Mouse (Mus musculus): ENCODE measurements at regions not wholly inside any gene's neighbourhood (a gene's known extent, or its start where the extent isn't known, plus 50 kb on each side); places are given as distances from the start of the nearest gene placed in this dataset.

DNA sequence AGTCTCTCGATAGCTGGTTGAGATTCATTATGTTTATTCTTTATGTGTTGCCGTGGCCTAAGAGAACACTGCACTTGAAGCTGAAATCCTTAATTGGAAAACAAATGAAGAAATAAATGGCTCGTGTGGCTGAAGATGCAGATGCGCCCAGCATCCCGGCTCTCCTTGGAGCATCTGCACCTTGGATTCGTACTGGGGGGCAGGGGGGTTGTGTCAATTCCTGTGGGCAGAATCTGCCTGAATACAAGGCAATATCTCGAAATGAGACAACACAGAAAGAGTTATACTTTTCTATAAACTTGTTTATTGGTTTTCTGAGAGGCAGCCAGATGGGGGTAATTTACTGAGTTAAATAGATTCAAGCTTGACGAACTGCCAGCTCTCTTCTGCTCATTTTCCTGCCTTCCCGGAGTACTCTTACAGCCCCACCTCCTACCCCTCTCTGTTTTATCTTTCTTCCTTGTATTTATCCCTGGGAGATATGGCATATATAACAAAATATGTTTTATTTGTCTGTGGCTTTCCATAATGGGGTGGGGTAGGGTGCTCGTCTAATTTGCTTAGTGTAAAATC lies 229.1 kb downstream of the Pmp22 start:
- H3K4me3 ChIP-seq (ENCODE audit: insufficient read depth, low read depth, low read length) = no peak overlapping the region
- 41% methylated on average over 10 of the region's 10 CpGs for WGBS
- TF ChIP-seq POLR2A (IDR thresholded peaks at IDR 0.05; ENCODE audit: insufficient read depth, low read depth, low read length) (no peak), CTCF (IDR thresholded peaks at IDR 0.05; ENCODE audit: insufficient read depth, low read depth, low read length) (no peak)
- no peak overlapping the region for H3K27ac ChIP-seq (ENCODE audit: insufficient read depth, low read depth, low read length)
- H3K4me1 ChIP-seq (ENCODE audit: control insufficient read depth, insufficient read depth, low read length) = no peaks in the 10 kb centered on the region

DNA sequence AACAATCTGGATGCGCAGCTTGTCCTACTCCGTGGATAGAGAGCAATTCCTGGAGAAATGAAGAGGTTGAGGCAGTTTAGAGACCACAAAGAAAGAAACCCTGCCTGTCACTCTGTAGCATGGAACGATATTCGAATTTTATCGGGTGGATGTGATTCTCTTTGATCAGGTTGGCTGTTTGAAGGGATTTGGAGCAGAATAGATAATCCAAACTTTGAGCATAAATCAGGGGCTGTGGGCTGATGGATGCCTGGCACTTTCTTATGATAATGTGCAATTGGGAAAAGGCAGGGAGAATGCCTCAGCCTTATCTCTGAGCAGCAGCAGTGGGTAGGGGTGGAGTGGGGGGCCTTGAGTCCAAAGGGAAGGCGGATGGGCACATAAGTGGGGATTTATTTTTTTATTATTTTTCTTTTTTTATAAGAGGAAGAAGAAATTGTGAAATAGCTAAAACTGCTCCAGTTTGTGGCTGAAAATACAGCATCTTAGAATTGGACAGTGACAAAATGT lies 239.0 kb downstream of the Pmp22 start:
- Histone ChIP-seq H3K4me3 (ENCODE audit: insufficient read depth, low read depth, low read length) (no peak overlapping the region), H3K4me1 (ENCODE audit: control insufficient read depth, insufficient read depth, low read length) (no peaks in the 10 kb centered on the region), H3K27ac (ENCODE audit: insufficient read depth, low read depth, low read length) (no peak overlapping the region)
- 79% methylated on average over 6 of the region's 6 CpGs for WGBS
- no peak for TF ChIP-seq POLR2A (IDR thresholded peaks at IDR 0.05; ENCODE audit: insufficient read depth, low read depth, low read length)
- TF ChIP-seq CTCF (IDR thresholded peaks at IDR 0.05; ENCODE audit: insufficient read depth, low read depth, low read length) = no peak

DNA sequence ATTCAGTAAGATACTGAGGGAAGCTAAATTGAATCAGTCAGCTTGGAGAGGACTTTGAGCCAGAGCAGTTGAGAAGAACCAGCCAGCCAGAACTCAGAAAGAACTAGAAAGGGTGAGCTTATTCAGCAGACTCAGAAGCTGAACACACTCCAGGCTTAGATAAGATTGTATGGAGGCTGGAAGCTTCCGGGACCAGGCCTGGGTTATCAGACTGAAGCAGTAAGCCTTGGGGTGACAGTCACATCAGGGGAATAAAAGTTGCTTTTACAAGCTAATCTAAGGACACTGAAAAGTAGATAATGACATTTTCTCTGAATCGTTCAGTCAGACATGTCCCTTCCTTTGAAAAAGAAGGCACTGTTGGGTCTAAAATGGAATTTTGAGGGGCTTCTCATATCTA lies 240.7 kb downstream of the Pmp22 start:
- Histone ChIP-seq H3K27ac (ENCODE audit: insufficient read depth, low read depth, low read length) (no peak overlapping the region), H3K4me3 (ENCODE audit: insufficient read depth, low read depth, low read length) (no peak overlapping the region), H3K4me1 (ENCODE audit: control insufficient read depth, insufficient read depth, low read length) (no peaks in the 10 kb centered on the region)
- 93% methylated on average over 2 of the region's 2 CpGs for WGBS
- TF ChIP-seq CTCF (IDR thresholded peaks at IDR 0.05; ENCODE audit: insufficient read depth, low read depth, low read length) (no peak), POLR2A (IDR thresholded peaks at IDR 0.05; ENCODE audit: insufficient read depth, low read depth, low read length) (no peak)

- no peak for TF ChIP-seq POLR2A (IDR thresholded peaks at IDR 0.05; ENCODE audit: insufficient read depth, low read depth, low read length)
- TF ChIP-seq CTCF (IDR thresholded peaks at IDR 0.05; ENCODE audit: insufficient read depth, low read depth, low read length) = no peak
- 93% methylated on average over 3 of the region's 3 CpGs for WGBS
- no peaks in the 10 kb centered on the region for H3K4me1 ChIP-seq (ENCODE audit: control insufficient read depth, insufficient read depth, low read length)
- H3K27ac ChIP-seq (ENCODE audit: insufficient read depth, low read depth, low read length) = no peak overlapping the region
- no peak overlapping the region for H3K4me3 ChIP-seq (ENCODE audit: insufficient read depth, low read depth, low read length)
Observed at GRCm38 (mm10) chr11:63376311-63376710, 247.5 kb downstream of the Pmp22 start.

GRCm38 (mm10) chr11:63376991-63377390 lies 248.2 kb downstream of the Pmp22 start:
- Histone ChIP-seq H3K4me1 (ENCODE audit: control insufficient read depth, insufficient read depth, low read length) (no peaks in the 10 kb centered on the region), H3K4me3 (ENCODE audit: insufficient read depth, low read depth, low read length) (no peak overlapping the region), H3K27ac (ENCODE audit: insufficient read depth, low read depth, low read length) (no peak overlapping the region)
- TF ChIP-seq CTCF (IDR thresholded peaks at IDR 0.05; ENCODE audit: insufficient read depth, low read depth, low read length) (no peak), POLR2A (IDR thresholded peaks at IDR 0.05; ENCODE audit: insufficient read depth, low read depth, low read length) (no peak)
- 56% methylated on average over 10 of the region's 10 CpGs for WGBS

DNA sequence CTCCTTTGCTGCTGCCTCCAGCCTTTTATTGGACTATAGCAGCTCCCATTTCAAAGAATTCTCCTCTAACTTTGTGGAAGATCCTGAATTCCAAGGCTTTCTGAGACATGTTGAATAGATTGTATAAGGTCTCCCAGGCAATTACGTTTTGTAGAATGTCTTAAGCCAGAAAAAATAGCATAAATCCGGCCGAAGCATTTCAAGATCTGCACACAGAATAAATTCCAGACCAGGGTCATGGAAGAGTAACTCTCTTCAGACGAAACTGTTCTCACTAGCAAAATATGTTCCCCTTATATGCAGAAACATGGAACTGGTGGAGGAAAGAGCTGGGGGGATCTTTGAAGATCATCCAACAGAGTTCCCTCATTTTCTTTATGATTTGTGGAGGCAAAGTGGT lies 259.5 kb downstream of the Pmp22 start:
- WGBS = 90% methylated on average over 4 of the region's 4 CpGs
- Histone ChIP-seq H3K4me3 (ENCODE audit: insufficient read depth, low read depth, low read length) (no peak overlapping the region), H3K4me1 (ENCODE audit: control insufficient read depth, insufficient read depth, low read length) (no peaks in the 10 kb centered on the region), H3K27ac (ENCODE audit: insufficient read depth, low read depth, low read length) (no peak overlapping the region)
- TF ChIP-seq POLR2A (IDR thresholded peaks at IDR 0.05; ENCODE audit: insufficient read depth, low read depth, low read length) (no peak), CTCF (IDR thresholded peaks at IDR 0.05; ENCODE audit: insufficient read depth, low read depth, low read length) (no peak)

DNA sequence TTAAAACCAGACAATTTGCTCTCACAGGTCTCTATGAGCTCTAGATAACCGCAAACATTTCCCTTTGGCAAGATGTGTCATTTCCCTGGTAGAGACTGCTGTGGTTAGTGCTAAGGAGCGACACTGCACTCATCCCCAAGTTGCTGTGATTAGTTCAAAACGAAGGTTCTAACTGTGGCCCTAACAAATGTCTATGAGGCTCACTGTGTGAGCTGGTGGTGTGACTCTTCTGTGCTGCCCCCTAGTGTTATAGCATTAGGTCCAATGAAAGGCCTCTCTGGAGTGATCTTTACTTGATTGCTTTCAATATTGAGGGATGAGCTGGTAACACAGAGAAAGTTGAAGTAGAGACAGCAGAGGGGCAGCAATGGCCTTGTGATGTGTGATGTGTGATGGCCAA lies 262.7 kb downstream of the Pmp22 start:
- no peak overlapping the region for H3K4me3 ChIP-seq (ENCODE audit: insufficient read depth, low read depth, low read length)
- 58% methylated on average over 3 of the region's 3 CpGs for WGBS
- no peaks in the 10 kb centered on the region for H3K4me1 ChIP-seq (ENCODE audit: control insufficient read depth, insufficient read depth, low read length)
- no peak overlapping the region for H3K27ac ChIP-seq (ENCODE audit: insufficient read depth, low read depth, low read length)
- TF ChIP-seq POLR2A (IDR thresholded peaks at IDR 0.05; ENCODE audit: insufficient read depth, low read depth, low read length) = no peak
- no peak for TF ChIP-seq CTCF (IDR thresholded peaks at IDR 0.05; ENCODE audit: insufficient read depth, low read depth, low read length)

DNA sequence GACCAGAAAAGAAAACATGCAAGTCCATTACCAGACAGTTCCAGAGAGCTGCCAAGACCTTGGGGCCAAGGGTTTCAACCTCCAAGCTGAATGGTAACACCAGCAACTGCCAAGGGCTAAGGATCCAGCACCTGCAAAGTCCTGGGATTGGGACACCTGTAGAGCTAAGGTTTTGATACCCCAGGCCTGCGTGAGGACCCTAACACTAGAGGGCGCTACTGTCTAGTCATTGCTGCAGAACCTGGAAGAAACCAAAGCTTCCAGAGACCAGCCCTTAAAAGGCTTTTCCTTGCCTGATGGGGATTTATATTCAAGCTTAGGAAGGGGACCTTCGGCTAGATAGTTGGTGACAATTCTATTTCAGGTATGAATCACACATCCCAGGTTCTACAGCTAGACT lies 263.6 kb downstream of the Pmp22 start:
- no peak for TF ChIP-seq CTCF (IDR thresholded peaks at IDR 0.05; ENCODE audit: insufficient read depth, low read depth, low read length)
- no peak for TF ChIP-seq POLR2A (IDR thresholded peaks at IDR 0.05; ENCODE audit: insufficient read depth, low read depth, low read length)
- H3K4me3 ChIP-seq (ENCODE audit: insufficient read depth, low read depth, low read length) = no peak overlapping the region
- WGBS = 65% methylated on average over 3 of the region's 3 CpGs

GRCm38 (mm10) chr11:63394201-63394600 lies 265.4 kb downstream of the Pmp22 start:
- WGBS = 78% methylated on average over 3 of the region's 3 CpGs
- TF ChIP-seq POLR2A (IDR thresholded peaks at IDR 0.05; ENCODE audit: insufficient read depth, low read depth, low read length) (no peak), CTCF (IDR thresholded peaks at IDR 0.05; ENCODE audit: insufficient read depth, low read depth, low read length) (no peak)

More for the DNA sequence above, 263.6 kb downstream of the Pmp22 start:
- H3K27ac ChIP-seq (ENCODE audit: insufficient read depth, low read depth, low read length) = no peak overlapping the region
- no peaks in the 10 kb centered on the region for H3K4me1 ChIP-seq (ENCODE audit: control insufficient read depth, insufficient read depth, low read length)

More at GRCm38 (mm10) chr11:63394201-63394600, 265.4 kb downstream of the Pmp22 start:
- Histone ChIP-seq H3K4me1 (ENCODE audit: control insufficient read depth, insufficient read depth, low read length) (no peaks in the 10 kb centered on the region), H3K4me3 (ENCODE audit: insufficient read depth, low read depth, low read length) (no peak overlapping the region), H3K27ac (ENCODE audit: insufficient read depth, low read depth, low read length) (no peak overlapping the region)

Measured in olfactory bulb, adult 2 months (tissue).